In the genomic region with DNA sequence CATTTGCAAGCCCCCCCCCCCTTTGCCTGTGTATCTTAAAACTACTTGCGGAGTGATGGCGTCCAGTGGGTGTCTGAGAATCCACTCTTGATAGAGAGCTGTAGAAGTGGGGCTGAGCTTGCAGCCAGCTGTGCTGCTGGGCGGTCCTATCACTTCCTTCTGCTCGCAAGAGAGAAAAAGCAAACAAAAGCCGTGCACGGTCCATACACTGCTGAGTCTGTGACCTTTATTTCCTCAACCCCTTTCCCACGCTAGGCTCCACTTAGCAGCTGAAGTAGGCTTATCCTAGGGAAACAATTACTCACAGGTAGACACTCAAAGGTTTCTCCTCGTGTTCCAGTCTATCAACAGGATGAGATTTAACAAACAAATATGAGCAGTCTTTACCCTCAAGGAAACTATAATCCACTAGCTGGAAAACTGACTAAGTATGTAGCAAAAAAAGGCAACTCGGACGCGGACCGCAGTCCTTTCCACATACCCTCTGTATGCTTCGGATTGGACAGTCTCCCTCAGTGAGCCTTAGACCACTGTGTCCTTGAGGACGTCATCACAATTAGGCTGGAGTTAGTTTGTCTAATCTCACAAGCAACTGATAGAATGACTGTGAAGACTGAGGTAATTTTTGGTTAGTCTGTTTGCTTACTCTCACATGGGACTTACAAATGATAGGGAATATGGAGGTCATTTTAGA, we compare ENCODE assay signal across 9 mouse cellular contexts.
DNase-seq lines count a peak whose midpoint lies in the region; ATAC-seq and TF ChIP-seq lines count a peak whose summit lies in the region.
"Had no signal": no experiment of that assay in that cellular context is flagged by ENCODE, and none has a peak within 500 bp of the region (broad histone marks: within the 10 kb centered on the region; RNA-seq: fewer than 3 reads in every experiment).

No protein-coding gene starts in this region.

- ATAC-seq in stomach, embryonic 16.5 days (ENCODE audit: insufficient read depth, low FRiP score): peak; percentile 97

- H3K27ac ChIP-seq in stomach, embryonic 16.5 days (ENCODE audit: low read length): peak overlapping the region; percentile 88
- H3K27ac ChIP-seq in layer of hippocampus, adult 2 months: no peak overlapping the region

- H3K4me1 ChIP-seq in stomach, embryonic 16.5 days (ENCODE audit: control insufficient read depth, insufficient read depth, low read length): peaks cover 7% of the 10 kb centered on the region; the same call in 1 of the 2 replicates

- DNase-seq in gastrocnemius, postnatal 25 days: peak; percentile 5
- no peak for DNase-seq in gastrocnemius, postnatal 10 days
- peak; percentile 66 to 69 for DNase-seq in heart, adult 9 months (ENCODE audit: low spot score in 2 of 2)
- peak; percentile 27 for DNase-seq in kidney, adult 9 months
- DNase-seq in lung, postnatal 10 days: peak; percentile 73
- no peak for DNase-seq in layer of hippocampus, adult 2 months (ENCODE audit: low spot score in 2 of 2)
- DNase-seq in retina, embryonic 14.5 days (ENCODE audit: low spot score): no peak

- H3K9me3 ChIP-seq in stomach, embryonic 16.5 days (replicated peaks; ENCODE audit: control insufficient read depth, low read length): no peaks in the 10 kb centered on the region

- no peak for TF ChIP-seq CTCF in layer of hippocampus, adult 2 months (conservative IDR thresholded peaks at IDR 0.05)

- peak overlapping the region; percentile 52 for H3K4me2 ChIP-seq in stomach, embryonic 16.5 days (ENCODE audit: low read depth, low read length)

- WGBS in stomach, embryonic 16.5 days: 27% methylated on average over 14 of the region's 14 CpGs

- H3K36me3 ChIP-seq in stomach, embryonic 16.5 days (ENCODE audit: control insufficient read depth, insufficient read depth, low read length): no peaks in the 10 kb centered on the region

- H3K4me3 ChIP-seq in stomach, embryonic 16.5 days (replicated peaks; ENCODE audit: low read length): peak overlapping the region; percentile 30
- H3K4me3 ChIP-seq in layer of hippocampus, adult 2 months: no peak overlapping the region
- H3K4me3 ChIP-seq: erythroblast, embryonic 14.5 days had no signal

- H3K9ac ChIP-seq in stomach, embryonic 16.5 days (ENCODE audit: low read length): peak overlapping the region; percentile 42

- no peaks in the 10 kb centered on the region for H3K27me3 ChIP-seq in stomach, embryonic 16.5 days (ENCODE audit: control insufficient read depth, insufficient read depth, low read length)

Comparison
In these comparisons a context has a peak if more than half of its experiments do, and no peak if none do; other contexts are left out.
1. DNase-seq: peak in gastrocnemius, postnatal 25 days (single experiment), heart, adult 9 months (2 of 2), kidney, adult 9 months (single experiment) and lung, postnatal 10 days (single experiment); none in gastrocnemius, postnatal 10 days (single experiment), layer of hippocampus, adult 2 months (0 of 2) and retina, embryonic 14.5 days (single experiment).